Mouse (Mus musculus) testis, postnatal 14 days (tissue): ENCODE data around the gene Psma1.

Source experiments
- DNase-seq: peaks from one replicate; pipeline ENCODE4 v3.0.0; 2021; ENCODE audit warnings: low spot score

Psma1 gene

GRCm38 (mm10) chr7:114276005-114276752, at the start of gene Psma1:
Gene Psma1, minus strand, starts transcription at chr7:114276118.
- peak; percentile 97 for DNase-seq

GRCm38 (mm10) chr7:114323527-114323926, 47.6 kb upstream of the Psma1 start:
- DNase-seq = no peak

GRCm38 (mm10) chr7:114322531-114323441, 46.9 kb upstream of the Psma1 start:
- DNase-seq = no peak

GRCm38 (mm10) chr7:114321694-114322372, 45.9 kb upstream of the Psma1 start:
- DNase-seq = no peak

- no peak for DNase-seq
These were observed 42.0 kb upstream of the Psma1 start for GRCm38 (mm10) chr7:114317896-114318295.

- DNase-seq = no peak
These were observed 41.5 kb upstream of the Psma1 start for GRCm38 (mm10) chr7:114317389-114317792.

- no peak for DNase-seq
These were observed 40.5 kb upstream of the Psma1 start for GRCm38 (mm10) chr7:114316361-114316871.

- DNase-seq = no peak
These were observed 35.3 kb upstream of the Psma1 start for GRCm38 (mm10) chr7:114311209-114311608.

- no peak for DNase-seq
These were observed 33.1 kb upstream of the Psma1 start for GRCm38 (mm10) chr7:114309020-114309419.

- DNase-seq = no peak
These were observed 25.4 kb upstream of the Psma1 start for GRCm38 (mm10) chr7:114301293-114301782.

- DNase-seq = no peak
These were observed 24.9 kb upstream of the Psma1 start for GRCm38 (mm10) chr7:114300782-114301181.

- no peak for DNase-seq
These were observed 23.3 kb upstream of the Psma1 start for GRCm38 (mm10) chr7:114299247-114299646.

- no peak for DNase-seq
These were observed 18.8 kb upstream of the Psma1 start for GRCm38 (mm10) chr7:114294698-114295097.

- DNase-seq = no peak
These were observed 18.0 kb upstream of the Psma1 start for GRCm38 (mm10) chr7:114293903-114294302.

- peak; percentile 69 for DNase-seq
These were observed 16.6 kb upstream of the Psma1 start for GRCm38 (mm10) chr7:114292501-114292971.

- DNase-seq = peak; percentile 53
These were observed 15.8 kb upstream of the Psma1 start for GRCm38 (mm10) chr7:114291461-114292335.

GRCm38 (mm10) chr7:114290078-114290506, 14.2 kb upstream of the Psma1 start:
- DNase-seq = no peak

- DNase-seq = no peak
These were observed 8.5 kb upstream of the Psma1 start for GRCm38 (mm10) chr7:114284296-114284910.

- peak; percentile 21 for DNase-seq
These were observed 7.1 kb upstream of the Psma1 start for GRCm38 (mm10) chr7:114283006-114283405.

GRCm38 (mm10) chr7:114281671-114282070, 5.8 kb upstream of the Psma1 start:
- DNase-seq = no peak
